Mouse (Mus musculus): ENCODE measurements around the gene Fyb2. TPM values are rescaled to one million over a fixed set of nuclear protein-coding genes. Genes with fewer than 3 reads are reported as not detected.

The Fyb2 gene
- polyA plus RNA-seq (2012) = not detected in 2 replicates

- no peaks in the 10 kb centered on the region for H3K9me3 ChIP-seq (ENCODE audit: control insufficient read depth, low read length)
- H3K4me3 ChIP-seq (replicated peaks) = no peak within 1 kb of the TSS
- H3K4me1 ChIP-seq (ENCODE audit: control insufficient read depth) = no peaks in the 10 kb centered on the region
- no peak for TF ChIP-seq TAL1 (IDR thresholded peaks at IDR 0.05; ENCODE audit: low read length)
- TF ChIP-seq GATA1 (IDR thresholded peaks at IDR 0.05; ENCODE audit: low read length) = no peak
- no peaks in the 10 kb centered on the region for H3K27me3 ChIP-seq (ENCODE audit: control insufficient read depth)
- H3K36me3 ChIP-seq (ENCODE audit: control insufficient read depth) = no peaks in the 10 kb centered on the region
Measured at GRCm38 (mm10) chr4:104913291-104914129, at the start of gene Fyb2. Gene Fyb2 (plus strand): TSS chr4:104913456.

- Histone ChIP-seq H3K9me3 (ENCODE audit: control insufficient read depth, low read length) (no peaks in the 10 kb centered on the region; the same call in 1 of the 2 replicates), H3K4me1 (ENCODE audit: control insufficient read depth) (no peaks in the 10 kb centered on the region), H3K4me3 (replicated peaks) (no peak overlapping the region), H3K27me3 (ENCODE audit: control insufficient read depth) (no peaks in the 10 kb centered on the region), H3K36me3 (ENCODE audit: control insufficient read depth) (no peaks in the 10 kb centered on the region; the same call in 1 of the 2 replicates)
- TF ChIP-seq TAL1 (IDR thresholded peaks at IDR 0.05; ENCODE audit: low read length) (no peak), GATA1 (IDR thresholded peaks at IDR 0.05; ENCODE audit: low read length) (no peak)
Measured at GRCm38 (mm10) chr4:104864397-104864796, 48.9 kb upstream of the Fyb2 start.

GRCm38 (mm10) chr4:104869581-104869980, 43.7 kb upstream of the Fyb2 start:
- Histone ChIP-seq H3K36me3 (ENCODE audit: control insufficient read depth) (no peaks in the 10 kb centered on the region), H3K4me3 (replicated peaks) (no peak overlapping the region), H3K4me1 (ENCODE audit: control insufficient read depth) (no peaks in the 10 kb centered on the region), H3K9me3 (ENCODE audit: control insufficient read depth, low read length) (no peaks in the 10 kb centered on the region), H3K27me3 (ENCODE audit: control insufficient read depth) (no peaks in the 10 kb centered on the region)
- TF ChIP-seq GATA1 (IDR thresholded peaks at IDR 0.05; ENCODE audit: low read length) (no peak), TAL1 (IDR thresholded peaks at IDR 0.05; ENCODE audit: low read length) (no peak)

- no peaks in the 10 kb centered on the region for H3K9me3 ChIP-seq (ENCODE audit: control insufficient read depth, low read length)
- no peaks in the 10 kb centered on the region for H3K36me3 ChIP-seq (ENCODE audit: control insufficient read depth)
- H3K4me3 ChIP-seq (replicated peaks) = no peak overlapping the region
- H3K4me1 ChIP-seq (ENCODE audit: control insufficient read depth) = no peaks in the 10 kb centered on the region
- no peaks in the 10 kb centered on the region for H3K27me3 ChIP-seq (ENCODE audit: control insufficient read depth)
- TF ChIP-seq TAL1 (IDR thresholded peaks at IDR 0.05; ENCODE audit: low read length) = no peak
- no peak for TF ChIP-seq GATA1 (IDR thresholded peaks at IDR 0.05; ENCODE audit: low read length)
Measured at GRCm38 (mm10) chr4:104870196-104870595, 43.1 kb upstream of the Fyb2 start.

GRCm38 (mm10) chr4:104875832-104876231, 37.4 kb upstream of the Fyb2 start:
- Histone ChIP-seq H3K27me3 (ENCODE audit: control insufficient read depth) (no peaks in the 10 kb centered on the region), H3K4me1 (ENCODE audit: control insufficient read depth) (no peaks in the 10 kb centered on the region), H3K36me3 (ENCODE audit: control insufficient read depth) (no peaks in the 10 kb centered on the region), H3K9me3 (ENCODE audit: control insufficient read depth, low read length) (no peaks in the 10 kb centered on the region), H3K4me3 (replicated peaks) (peak overlapping the region; percentile 39)
- TF ChIP-seq GATA1 (IDR thresholded peaks at IDR 0.05; ENCODE audit: low read length) (no peak), TAL1 (IDR thresholded peaks at IDR 0.05; ENCODE audit: low read length) (no peak)

DNA sequence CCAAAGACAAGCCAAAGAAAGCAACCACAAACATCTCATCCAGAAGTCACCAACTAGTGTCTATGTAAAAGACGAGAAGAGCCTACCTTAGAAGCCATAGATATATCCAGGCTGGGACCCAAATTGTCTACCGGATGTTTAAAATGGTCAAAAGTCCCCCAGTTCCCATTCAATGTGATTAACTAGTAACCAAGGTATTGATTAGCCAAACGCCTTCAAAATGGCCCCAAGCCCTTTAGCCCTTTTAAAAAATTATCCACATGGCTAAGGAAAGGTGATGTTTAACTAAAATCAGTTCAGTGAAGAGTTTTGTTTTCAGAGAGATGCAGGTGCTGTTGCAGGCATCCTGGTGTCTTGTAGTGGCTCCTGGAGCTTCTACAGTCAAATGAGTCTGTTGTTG, 36.9 kb upstream of the Fyb2 start, which contains the start of gene C8a:
Gene C8a (minus strand): TSS at position 76 of the 400 bp plus-strand sequence.
- Histone ChIP-seq H3K4me1 (ENCODE audit: control insufficient read depth) (no peaks in the 10 kb centered on the region), H3K36me3 (ENCODE audit: control insufficient read depth) (no peaks in the 10 kb centered on the region), H3K9me3 (ENCODE audit: control insufficient read depth, low read length) (no peaks in the 10 kb centered on the region), H3K27me3 (ENCODE audit: control insufficient read depth) (no peaks in the 10 kb centered on the region), H3K4me3 (replicated peaks) (peak within 1 kb of the TSS; percentile 39)
- TF ChIP-seq TAL1 (IDR thresholded peaks at IDR 0.05; ENCODE audit: low read length) = no peak
- no peak for TF ChIP-seq GATA1 (IDR thresholded peaks at IDR 0.05; ENCODE audit: low read length)

DNA sequence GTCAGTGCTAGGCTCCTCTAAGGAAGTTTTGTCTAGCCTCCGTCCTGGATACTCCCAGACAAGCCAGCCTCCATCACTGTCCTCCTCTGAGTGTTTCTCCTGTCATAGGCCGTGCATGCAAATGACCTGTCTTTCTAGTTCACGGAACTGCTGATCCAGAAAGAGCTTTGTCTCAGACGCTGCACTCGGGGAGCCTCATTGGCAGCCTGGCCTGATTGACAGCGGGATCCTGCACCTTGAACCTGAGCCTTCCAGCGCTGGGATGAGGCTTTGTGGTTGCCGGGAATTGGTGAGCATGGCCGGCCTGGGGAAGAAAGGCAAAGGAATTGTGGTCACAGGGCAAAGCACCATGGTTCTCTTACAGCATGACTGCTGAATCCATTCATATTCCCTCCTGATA, 25.8 kb upstream of the Fyb2 start:
- Histone ChIP-seq H3K36me3 (ENCODE audit: control insufficient read depth) (no peaks in the 10 kb centered on the region), H3K4me3 (replicated peaks) (no peak overlapping the region), H3K4me1 (ENCODE audit: control insufficient read depth) (no peaks in the 10 kb centered on the region), H3K9me3 (ENCODE audit: control insufficient read depth, low read length) (no peaks in the 10 kb centered on the region), H3K27me3 (ENCODE audit: control insufficient read depth) (no peaks in the 10 kb centered on the region)
- TF ChIP-seq TAL1 (IDR thresholded peaks at IDR 0.05; ENCODE audit: low read length) (no peak), GATA1 (IDR thresholded peaks at IDR 0.05; ENCODE audit: low read length) (no peak)

GRCm38 (mm10) chr4:104888499-104889262, 24.6 kb upstream of the Fyb2 start:
- H3K27me3 ChIP-seq (ENCODE audit: control insufficient read depth) = no peaks in the 10 kb centered on the region
- H3K36me3 ChIP-seq (ENCODE audit: control insufficient read depth) = no peaks in the 10 kb centered on the region
- no peak overlapping the region for H3K4me3 ChIP-seq (replicated peaks)
- no peaks in the 10 kb centered on the region for H3K9me3 ChIP-seq (ENCODE audit: control insufficient read depth, low read length)
- H3K4me1 ChIP-seq (ENCODE audit: control insufficient read depth) = no peaks in the 10 kb centered on the region
- no peak for TF ChIP-seq TAL1 (IDR thresholded peaks at IDR 0.05; ENCODE audit: low read length)
- no peak for TF ChIP-seq GATA1 (IDR thresholded peaks at IDR 0.05; ENCODE audit: low read length)

GRCm38 (mm10) chr4:104891708-104892107, 21.5 kb upstream of the Fyb2 start:
- H3K36me3 ChIP-seq (ENCODE audit: control insufficient read depth) = no peaks in the 10 kb centered on the region
- H3K4me3 ChIP-seq (replicated peaks) = no peak overlapping the region
- no peaks in the 10 kb centered on the region for H3K4me1 ChIP-seq (ENCODE audit: control insufficient read depth)
- H3K27me3 ChIP-seq (ENCODE audit: control insufficient read depth) = no peaks in the 10 kb centered on the region
- TF ChIP-seq GATA1 (IDR thresholded peaks at IDR 0.05; ENCODE audit: low read length) = no peak
- TF ChIP-seq TAL1 (IDR thresholded peaks at IDR 0.05; ENCODE audit: low read length) = no peak
- no peaks in the 10 kb centered on the region for H3K9me3 ChIP-seq (ENCODE audit: control insufficient read depth, low read length)
